Mouse (Mus musculus) MEL (cell line): ENCODE measurements around the gene Ggta1.

Experiments
- CTCF ChIP-seq, 3 experiments: IDR thresholded peaks in 2 of 3; conservative IDR thresholded peaks in 1 of 3; 2 replicates each; pipeline ENCODE4 v1.5.1; 2011 to 2012; ENCODE audit warnings: low read length in 3 of 3, low read depth in 2 of 3, mild to moderate bottlenecking in 2 of 3, improper control_type of control experiment in 1 of 3, inconsistent platforms in 1 of 3, mixed read lengths in 1 of 3, moderate library complexity in 1 of 3; ENCODE audit not compliant: control insufficient read depth in 1 of 3, insufficient read depth in 1 of 3, poor library complexity in 1 of 3, severe bottlenecking in 1 of 3
- EP300 ChIP-seq, 2 experiments: IDR thresholded peaks; 2 replicates each; pipeline ENCODE4 v1.6.1; 2011; ENCODE audit warnings: improper control_type of control experiment in 2 of 2, low read length in 2 of 2, low read depth in 1 of 2, mild to moderate bottlenecking in 1 of 2
- GATA1 ChIP-seq: IDR thresholded peaks from 2 replicates; pipeline ENCODE4 v1.6.1; 2011; ENCODE audit warnings: low read depth, low read length, improper control_type of control experiment
- JUND ChIP-seq: IDR thresholded peaks from 2 replicates; pipeline ENCODE4 v1.6.1; 2011; ENCODE audit warnings: low read depth, mild to moderate bottlenecking, improper control_type of control experiment, low read length
- MAX ChIP-seq: IDR thresholded peaks from 2 replicates; pipeline ENCODE4 v1.6.1; 2011; ENCODE audit warnings: low read length, improper control_type of control experiment
- MAZ ChIP-seq: IDR thresholded peaks from 2 replicates; pipeline ENCODE4 v1.6.1; 2012; ENCODE audit warnings: low read depth, mild to moderate bottlenecking, inconsistent platforms, low read length, improper control_type of control experiment
- MEF2A ChIP-seq: IDR thresholded peaks from 2 replicates; pipeline ENCODE4 v1.6.1; 2014; ENCODE audit warnings: low read depth, mild to moderate bottlenecking, inconsistent platforms, low read length, improper control_type of control experiment; ENCODE audit not compliant: poor library complexity, insufficient replicate concordance, severe bottlenecking; ENCODE audit errors: extremely low read depth
- POLR2A ChIP-seq, 2 experiments: IDR thresholded peaks; 2 replicates each; pipeline ENCODE4 v1.6.1; 2011 to 2012; ENCODE audit warnings: low read length in 2 of 2, mild to moderate bottlenecking in 2 of 2, control low read depth in 1 of 2, improper control_type of control experiment in 1 of 2, low read depth in 1 of 2, moderate library complexity in 1 of 2; ENCODE audit not compliant: control insufficient read depth in 1 of 2, insufficient read depth in 1 of 2, poor library complexity in 1 of 2
- RAD21 ChIP-seq: IDR thresholded peaks from 2 replicates; pipeline ENCODE4 v1.6.1; 2011; ENCODE audit warnings: mild to moderate bottlenecking, low read depth, low read length, improper control_type of control experiment
- UBTF ChIP-seq: IDR thresholded peaks from 2 replicates; pipeline ENCODE4 v1.6.1; 2012; ENCODE audit warnings: low read depth, mild to moderate bottlenecking, inconsistent platforms, low read length, improper control_type of control experiment, moderate library complexity, borderline replicate concordance; ENCODE audit not compliant: insufficient read depth
- USF2 ChIP-seq, 2 experiments: IDR thresholded peaks; 2 replicates each; pipeline ENCODE4 v1.6.1; 2011 to 2012; ENCODE audit warnings: improper control_type of control experiment in 2 of 2, low read length in 2 of 2, borderline replicate concordance in 1 of 2, inconsistent platforms in 1 of 2, low read depth in 1 of 2, mild to moderate bottlenecking in 1 of 2; ENCODE audit not compliant: insufficient read depth in 1 of 2
- ZNF384 ChIP-seq: IDR thresholded peaks from 2 replicates; pipeline ENCODE4 v1.6.1; 2012; ENCODE audit warnings: low read depth, mild to moderate bottlenecking, inconsistent platforms, low read length, improper control_type of control experiment

- no peak for TF ChIP-seq MAX
- TF ChIP-seq EP300 (IDR thresholded peaks at IDR 0.05; ENCODE audit: low read depth in 1 of 2, low read length in 2 of 2), result no peak
- no peak for TF ChIP-seq POLR2A (IDR thresholded peaks at IDR 0.05; ENCODE audit: control insufficient read depth in 1 of 2, insufficient read depth in 1 of 2, low read depth in 1 of 2, low read length in 2 of 2, poor library complexity in 1 of 2)
- TF ChIP-seq MAZ, result no peak
- TF ChIP-seq UBTF, result no peak
- TF ChIP-seq MEF2A, result no peak
- no peak for TF ChIP-seq USF2 (IDR thresholded peaks at IDR 0.05; ENCODE audit: borderline replicate concordance in 1 of 2, insufficient read depth in 1 of 2, low read depth in 1 of 2, low read length in 2 of 2)
- no peak for TF ChIP-seq RAD21
- TF ChIP-seq GATA1, result no peak
- TF ChIP-seq CTCF (IDR thresholded peaks at IDR 0.05 in 2 of 3, conservative IDR thresholded peaks at IDR 0.05 in 1 of 3; ENCODE audit: control insufficient read depth in 1 of 3, insufficient read depth in 1 of 3, low read depth in 2 of 3, low read length in 3 of 3, poor library complexity in 1 of 3, severe bottlenecking in 1 of 3), result no peak
- TF ChIP-seq JUND, result no peak
- TF ChIP-seq ZNF384, result no peak
Observed at GRCm38 (mm10) chr2:35434576-35435123, 28.4 kb downstream of the Ggta1 start.
